Mouse (Mus musculus) limb, embryonic 12.5 days (tissue): ENCODE measurements around the gene Adam30. TPM values are rescaled to one million over a fixed set of nuclear protein-coding genes. Genes with fewer than 3 reads are reported as not detected.
A peak's percentile ranks its signal among the peaks of the same experiment; 100 is the strongest.

Experiments used
- ATAC-seq: fragments of 200-750 bp; cut with Nextera tagmentation; 2 replicates; pipeline ENCODE4 v1.8.0; 2017; ENCODE audit warnings: low read depth, moderate TSS enrichment; ENCODE audit not compliant: insufficient number of reproducible peaks, insufficient read depth, low FRiP score, low TSS enrichment
- H3K27ac ChIP-seq: fragments of 300-500 bp; sonication (generic); 2 replicates; pipeline ENCODE4 v1.5.1; 2016; ENCODE audit warnings: mild to moderate bottlenecking, moderate library complexity
- H3K27me3 ChIP-seq: fragments of 300-500 bp; sonication (generic); 2 replicates; pipeline ENCODE4 v1.6.1; 2016; ENCODE audit warnings: mild to moderate bottlenecking, moderate library complexity
- H3K36me3 ChIP-seq: fragments of 300-500 bp; sonication (generic); 2 replicates; pipeline ENCODE4 v1.6.1; 2016; ENCODE audit warnings: mild to moderate bottlenecking, moderate library complexity
- H3K4me1 ChIP-seq: fragments of 300-500 bp; sonication (generic); replicated peaks from 2 replicates; pipeline ENCODE4 v1.6.1; 2016
- H3K4me2 ChIP-seq: fragments of 300-500 bp; sonication (generic); 2 replicates; pipeline ENCODE4 v1.6.1; 2016; ENCODE audit warnings: mild to moderate bottlenecking, moderate library complexity
- H3K4me3 ChIP-seq: fragments of 300-500 bp; sonication (generic); replicated peaks from 2 replicates; pipeline ENCODE4 v1.5.1; 2016; ENCODE audit warnings: mild to moderate bottlenecking
- H3K9ac ChIP-seq: fragments of 300-500 bp; sonication (generic); replicated peaks from 2 replicates; pipeline ENCODE4 v1.6.1; 2016; ENCODE audit warnings: mild to moderate bottlenecking, moderate library complexity
- H3K9me3 ChIP-seq: fragments of 300-500 bp; sonication (generic); 2 replicates; pipeline ENCODE4 v1.6.1; 2016; ENCODE audit warnings: mild to moderate bottlenecking, moderate library complexity
- WGBS: fragments of 180-500 bp; shearing (Covaris S2); methylation state at CpG from one replicate; pipeline ENCODE4 v1.1.7; 2016; 5-methylcytosine and 5-hydroxymethylcytosine counted together
- polyA plus RNA-seq: library from polyadenylated mRNA; unstranded; fragments of >200 nt; fragmentation: Nextera tagmentation; extraction: Ambion mirVana; gene quantifications from 2 replicates; pipeline ENCODE4 v1.2.1, GENCODE M21; 2016

Adam30 gene
- polyA plus RNA-seq, 1 experiment from 2014 or later, result not detected

DNA sequence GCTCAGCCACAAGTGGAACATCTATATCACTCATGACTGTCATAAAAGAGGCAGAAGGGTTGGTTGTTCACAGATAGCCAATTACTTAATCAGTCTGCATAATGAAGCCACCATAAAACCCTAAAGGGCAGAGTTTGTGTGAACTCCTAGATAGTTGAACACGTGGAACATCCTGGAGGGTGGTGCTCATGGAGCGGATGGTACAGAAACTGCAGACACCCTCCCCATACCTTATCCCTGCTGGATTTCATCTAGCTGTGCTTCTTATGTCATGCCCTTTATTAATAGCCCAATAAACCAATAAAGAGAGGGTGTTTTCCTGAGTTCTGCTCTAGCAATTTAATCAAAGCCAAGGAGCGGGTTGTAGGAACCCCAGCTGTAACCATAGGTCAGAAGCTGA is 27.3 kb downstream of the Adam30 start:
- no peaks in the 10 kb centered on the region for H3K4me1 ChIP-seq
- H3K36me3 ChIP-seq, result no peaks in the 10 kb centered on the region
- no peak overlapping the region for H3K27ac ChIP-seq
- H3K9ac ChIP-seq, result no peak overlapping the region
- WGBS, result 86% methylated on average over 3 of the region's 3 CpGs
- H3K9me3 ChIP-seq, result no peaks in the 10 kb centered on the region
- no peaks in the 10 kb centered on the region for H3K27me3 ChIP-seq
- no peak for ATAC-seq
- H3K4me3 ChIP-seq, result no peak overlapping the region
- H3K4me2 ChIP-seq, result no peak overlapping the region

- Histone ChIP-seq H3K4me3 (no peak overlapping the region), H3K27me3 (no peaks in the 10 kb centered on the region), H3K36me3 (no peaks in the 10 kb centered on the region), H3K4me2 (no peak overlapping the region), H3K4me1 (peaks cover 12% of the 10 kb centered on the region), H3K9ac (no peak overlapping the region), H3K27ac (peak overlapping the region; percentile 51; the same call in 1 of the 2 replicates), H3K9me3 (no peaks in the 10 kb centered on the region)
- WGBS, result 35% methylated on average over 9 of the region's 9 CpGs
- ATAC-seq, result no peak
These were observed 37.5 kb downstream of the Adam30 start for GRCm38 (mm10) chr3:98197711-98198532.

- Histone ChIP-seq H3K27ac (no peak overlapping the region), H3K4me3 (no peak overlapping the region), H3K9ac (no peak overlapping the region), H3K27me3 (no peaks in the 10 kb centered on the region), H3K36me3 (no peaks in the 10 kb centered on the region), H3K9me3 (no peaks in the 10 kb centered on the region), H3K4me2 (no peak overlapping the region), H3K4me1 (peaks cover 12% of the 10 kb centered on the region)
- WGBS, result 65% methylated on average over 5 of the region's 5 CpGs
- no peak for ATAC-seq
These were observed 39.3 kb downstream of the Adam30 start for GRCm38 (mm10) chr3:98199747-98200146.

- 31% methylated on average over 5 of the region's 5 CpGs for WGBS
- H3K9me3 ChIP-seq, result no peaks in the 10 kb centered on the region
- peaks cover 4% of the 10 kb centered on the region; the same call in 1 of the 2 replicates for H3K4me1 ChIP-seq
- no peaks in the 10 kb centered on the region for H3K36me3 ChIP-seq
- no peak overlapping the region for H3K4me3 ChIP-seq
- H3K27me3 ChIP-seq, result no peaks in the 10 kb centered on the region
- no peak overlapping the region for H3K4me2 ChIP-seq
- no peak overlapping the region for H3K27ac ChIP-seq
- no peak for ATAC-seq
- H3K9ac ChIP-seq, result no peak overlapping the region
These were observed 42.9 kb downstream of the Adam30 start for GRCm38 (mm10) chr3:98203282-98203681.

DNA sequence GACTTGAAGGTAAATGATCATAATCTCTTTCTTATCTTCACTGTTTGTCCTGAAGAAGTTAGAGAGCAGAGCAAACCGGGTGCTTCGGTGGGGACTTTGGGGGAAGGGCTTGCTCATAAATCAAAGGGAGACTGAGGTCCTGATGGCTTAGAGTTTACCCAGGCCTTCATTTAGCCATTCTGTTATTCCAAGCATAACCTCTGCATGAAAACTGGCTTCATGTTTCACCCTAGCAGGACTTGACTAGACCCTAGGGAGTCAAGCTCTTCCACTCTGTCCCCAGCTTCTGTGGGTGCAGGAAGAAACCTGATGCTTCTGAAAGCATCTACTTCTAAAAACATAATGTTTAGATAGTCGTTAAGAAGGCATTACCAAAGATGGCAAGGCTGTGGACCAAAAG is 46.5 kb downstream of the Adam30 start:
- Histone ChIP-seq H3K27me3 (no peaks in the 10 kb centered on the region), H3K4me3 (no peak overlapping the region), H3K27ac (no peak overlapping the region), H3K36me3 (no peaks in the 10 kb centered on the region), H3K9me3 (no peaks in the 10 kb centered on the region), H3K9ac (no peak overlapping the region), H3K4me1 (no peaks in the 10 kb centered on the region), H3K4me2 (no peak overlapping the region)
- no peak for ATAC-seq
- WGBS, result 23% methylated on average over 3 of the region's 3 CpGs

DNA sequence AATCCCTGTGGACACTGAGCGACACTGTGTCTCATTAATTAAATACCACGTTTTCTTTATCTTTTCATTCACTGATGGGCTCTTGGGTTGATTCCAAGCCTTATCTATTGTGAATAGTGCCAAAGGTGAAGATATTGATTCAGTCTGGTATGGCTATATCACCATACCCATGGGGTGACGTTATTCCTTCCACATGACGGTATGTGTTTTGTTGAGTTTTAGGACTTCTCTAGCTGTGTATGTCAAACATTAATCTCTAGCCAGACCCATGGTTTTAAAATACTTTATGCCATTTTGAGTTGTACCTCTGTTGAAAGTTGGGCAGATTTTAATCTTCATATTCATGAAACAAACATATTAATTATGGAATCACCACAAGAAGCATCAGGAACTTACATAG is 48.7 kb downstream of the Adam30 start:
- no peaks in the 10 kb centered on the region for H3K4me1 ChIP-seq
- no peaks in the 10 kb centered on the region for H3K27me3 ChIP-seq
- no peaks in the 10 kb centered on the region for H3K36me3 ChIP-seq
- H3K9ac ChIP-seq, result no peak overlapping the region
- no peaks in the 10 kb centered on the region for H3K9me3 ChIP-seq
- no peak overlapping the region for H3K4me3 ChIP-seq
- WGBS, result 88% methylated on average over 4 of the region's 4 CpGs
- ATAC-seq, result no peak
- H3K27ac ChIP-seq, result no peak overlapping the region
- H3K4me2 ChIP-seq, result no peak overlapping the region

DNA sequence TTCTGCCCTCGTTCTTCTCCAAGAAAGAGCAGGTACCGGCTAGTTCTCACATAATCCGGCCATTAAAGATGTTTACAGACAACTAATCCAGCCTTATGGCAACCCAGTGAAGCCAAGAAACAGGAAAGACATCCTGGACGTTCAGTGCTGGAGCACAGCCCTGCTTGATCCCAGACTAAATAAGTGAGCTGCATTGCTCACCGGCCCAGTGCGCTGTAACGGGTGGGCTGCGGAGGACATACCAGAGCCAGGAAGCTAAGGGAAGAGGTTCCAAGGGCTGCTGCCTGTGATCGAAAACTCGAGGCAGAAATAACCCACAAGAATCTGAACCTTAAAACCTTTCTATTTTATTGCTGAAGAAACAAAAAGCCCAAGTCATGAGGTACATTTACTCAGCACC is 50.4 kb downstream of the Adam30 start:
- ATAC-seq, result no peak

GRCm38 (mm10) chr3:98211301-98212081 is 51.1 kb downstream of the Adam30 start:
- Histone ChIP-seq H3K9ac (no peak overlapping the region), H3K4me3 (no peak overlapping the region), H3K4me2 (no peak overlapping the region), H3K27me3 (no peaks in the 10 kb centered on the region), H3K36me3 (no peaks in the 10 kb centered on the region), H3K4me1 (no peaks in the 10 kb centered on the region), H3K9me3 (no peaks in the 10 kb centered on the region), H3K27ac (no peak overlapping the region)
- 70% methylated on average over 7 of the region's 7 CpGs for WGBS
- ATAC-seq, result no peak

More for the DNA sequence above, 50.4 kb downstream of the Adam30 start:
- Histone ChIP-seq H3K4me3 (no peak overlapping the region), H3K9ac (no peak overlapping the region), H3K36me3 (no peaks in the 10 kb centered on the region), H3K27ac (no peak overlapping the region), H3K4me2 (no peak overlapping the region), H3K27me3 (no peaks in the 10 kb centered on the region), H3K9me3 (no peaks in the 10 kb centered on the region), H3K4me1 (no peaks in the 10 kb centered on the region)
- 52% methylated on average over 10 of the region's 10 CpGs for WGBS

Other genes starting within 250 kb of the Adam30 start
- gene Notch2, start 147.1 kb upstream of the Adam30 start, polyA plus RNA-seq, result 35.7 and 41.6 TPM in 2 replicates
- gene Reg4, start 61.5 kb downstream of the Adam30 start, polyA plus RNA-seq, result not detected in 2 replicates
- gene Hmgcs2, start 119.8 kb downstream of the Adam30 start, polyA plus RNA-seq, result 2.9 and 3.0 TPM in 2 replicates
- 282 and 290 TPM in 2 replicates for gene Phgdh, start 179.4 kb downstream of the Adam30 start, polyA plus RNA-seq
- 8.9 and 9.6 TPM in 2 replicates for gene Zfp697, start 221.8 kb downstream of the Adam30 start, polyA plus RNA-seq